Mouse (Mus musculus): ENCODE measurements at regions not wholly inside any gene's neighbourhood (a gene's known extent, or its start where the extent isn't known, plus 50 kb on each side); places are given as distances from the start of the nearest gene placed in this dataset.

DNA sequence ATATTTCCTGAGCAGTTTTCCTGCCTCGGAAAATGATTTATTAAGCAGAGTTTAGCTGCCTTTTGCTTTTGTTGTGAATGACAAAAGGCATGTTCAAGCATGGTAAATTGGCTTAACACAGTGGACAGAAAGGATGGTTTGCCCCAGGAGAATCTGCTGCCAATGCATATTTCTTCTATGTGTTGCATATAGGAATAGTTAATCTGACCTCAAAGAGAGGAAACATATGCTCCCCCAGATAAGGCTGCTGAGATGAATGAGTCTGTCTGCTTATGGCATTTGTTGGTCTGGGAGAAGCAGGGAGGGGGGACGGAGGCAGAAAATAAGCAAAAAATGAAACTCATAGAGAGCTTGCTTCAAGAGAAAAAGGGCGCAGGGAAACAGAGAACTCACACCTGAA is 638.9 kb downstream of the Stpg2 start:
- no peak for TF ChIP-seq POLR2AphosphoS5 (IDR thresholded peaks at IDR 0.05; ENCODE audit: insufficient replicate concordance, low read depth, low read length)
- no peak for TF ChIP-seq GATA2 (IDR thresholded peaks at IDR 0.05; ENCODE audit: borderline replicate concordance, low read depth, low read length)
- TF ChIP-seq GATA1 (IDR thresholded peaks at IDR 0.05; ENCODE audit: borderline replicate concordance, low read length): no peak
- TF ChIP-seq CTCF (IDR thresholded peaks at IDR 0.05; ENCODE audit: low read depth, low read length): no peak
- no peak for TF ChIP-seq TAL1 (conservative IDR thresholded peaks at IDR 0.05; ENCODE audit: low read depth, low read length)
- DNase-seq (ENCODE audit: low spot score): no peak
- peak; percentile 45 for ATAC-seq (ENCODE audit: extremely low read depth, insufficient number of reproducible peaks, low FRiP score, poor library complexity, severe bottlenecking)
- no peaks in the 10 kb centered on the region for H3K36me3 ChIP-seq (replicated peaks)
- no peaks in the 10 kb centered on the region for H3K27me3 ChIP-seq (ENCODE audit: insufficient read depth, low read length)
- H3K4me1 ChIP-seq (ENCODE audit: insufficient read depth, low read depth, low read length): peaks cover 5% of the 10 kb centered on the region; the same call in 1 of the 2 replicates
- H3K4me3 ChIP-seq (ENCODE audit: low read depth, low read length): no peak overlapping the region
- H3K9me3 ChIP-seq (replicated peaks): peaks cover 3% of the 10 kb centered on the region; the same call in 1 of the 2 replicates

DNA sequence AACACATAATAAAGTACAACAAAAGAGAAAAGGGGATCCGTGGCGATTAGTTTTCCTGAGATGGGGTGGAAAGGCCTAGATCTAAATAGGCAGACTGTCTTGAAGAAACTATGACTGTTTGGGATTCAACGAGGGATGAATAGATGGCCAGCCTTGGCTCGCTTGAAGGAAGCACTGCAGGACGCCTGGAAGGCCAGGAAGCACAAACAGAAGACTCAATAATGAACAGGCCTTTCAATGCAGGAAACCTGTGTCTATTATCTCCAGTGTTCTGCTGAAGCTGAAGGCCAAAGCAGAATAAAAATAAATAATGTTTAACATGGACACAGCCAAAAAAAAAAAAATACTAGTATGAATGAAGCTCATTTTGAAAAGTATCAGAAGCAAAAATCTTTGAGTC is 642.3 kb downstream of the Stpg2 start:
- peaks cover 5% of the 10 kb centered on the region; the same call in 1 of the 2 replicates for H3K4me1 ChIP-seq (ENCODE audit: insufficient read depth, low read depth, low read length)
- no peak for ATAC-seq (ENCODE audit: extremely low read depth, insufficient number of reproducible peaks, low FRiP score, poor library complexity, severe bottlenecking)
- DNase-seq (ENCODE audit: low spot score): no peak
- peaks cover 3% of the 10 kb centered on the region; the same call in 1 of the 2 replicates for H3K9me3 ChIP-seq (replicated peaks)
- TF ChIP-seq POLR2AphosphoS5 (IDR thresholded peaks at IDR 0.05; ENCODE audit: insufficient replicate concordance, low read depth, low read length) (no peak), TAL1 (conservative IDR thresholded peaks at IDR 0.05; ENCODE audit: low read depth, low read length) (no peak), CTCF (IDR thresholded peaks at IDR 0.05; ENCODE audit: low read depth, low read length) (no peak), GATA1 (IDR thresholded peaks at IDR 0.05; ENCODE audit: borderline replicate concordance, low read length) (no peak), GATA2 (IDR thresholded peaks at IDR 0.05; ENCODE audit: borderline replicate concordance, low read depth, low read length) (no peak)
- no peaks in the 10 kb centered on the region for H3K27me3 ChIP-seq (ENCODE audit: insufficient read depth, low read length)
- H3K36me3 ChIP-seq (replicated peaks): no peaks in the 10 kb centered on the region
- no peak overlapping the region for H3K4me3 ChIP-seq (ENCODE audit: low read depth, low read length)

DNA sequence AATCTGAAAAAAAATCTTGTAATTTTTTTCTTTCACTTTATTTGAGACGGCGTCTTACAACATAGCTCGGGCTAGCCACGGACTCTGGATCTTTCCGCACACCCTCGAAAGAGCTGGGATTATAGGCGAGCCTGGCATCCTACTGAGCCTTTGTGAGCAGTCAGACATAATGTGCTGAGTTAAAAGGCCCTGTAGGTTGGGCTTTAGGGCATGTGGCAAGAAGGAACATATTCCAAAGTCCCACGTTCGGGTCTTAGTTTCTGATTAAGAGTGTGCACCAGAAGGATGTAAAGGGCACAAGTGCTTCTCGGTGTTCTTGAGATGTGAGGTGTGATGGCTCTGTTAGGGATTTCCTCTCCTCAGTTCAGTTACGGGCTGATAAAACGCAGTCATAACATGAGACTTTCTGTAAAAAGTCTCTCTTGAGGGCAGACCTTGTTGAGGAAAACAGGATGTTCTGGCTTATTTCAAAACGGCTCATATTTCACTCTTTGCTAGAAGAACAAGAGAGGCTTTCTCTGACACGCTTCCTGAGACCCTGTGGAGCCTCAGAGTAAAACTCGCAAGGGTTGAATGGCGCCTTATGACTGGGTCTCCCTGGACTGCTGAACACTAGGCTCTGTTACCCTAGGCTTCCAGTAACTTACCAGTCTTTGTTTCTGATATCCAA is 654.6 kb downstream of the Stpg2 start:
- ATAC-seq (ENCODE audit: extremely low read depth, insufficient number of reproducible peaks, low FRiP score, poor library complexity, severe bottlenecking) (no peak), DNase-seq (ENCODE audit: low spot score) (no peak)
- Histone ChIP-seq H3K27me3 (ENCODE audit: insufficient read depth, low read length) (no peaks in the 10 kb centered on the region), H3K36me3 (replicated peaks) (no peaks in the 10 kb centered on the region), H3K4me3 (ENCODE audit: low read depth, low read length) (no peak overlapping the region), H3K9me3 (replicated peaks) (no peaks in the 10 kb centered on the region), H3K4me1 (ENCODE audit: insufficient read depth, low read depth, low read length) (peaks cover 2% of the 10 kb centered on the region; the same call in 1 of the 2 replicates)
- TF ChIP-seq CTCF (IDR thresholded peaks at IDR 0.05; ENCODE audit: low read depth, low read length) (no peak), POLR2AphosphoS5 (IDR thresholded peaks at IDR 0.05; ENCODE audit: insufficient replicate concordance, low read depth, low read length) (no peak), GATA1 (IDR thresholded peaks at IDR 0.05; ENCODE audit: borderline replicate concordance, low read length) (no peak), GATA2 (IDR thresholded peaks at IDR 0.05; ENCODE audit: borderline replicate concordance, low read depth, low read length) (no peak), TAL1 (conservative IDR thresholded peaks at IDR 0.05; ENCODE audit: low read depth, low read length) (no peak)

DNA sequence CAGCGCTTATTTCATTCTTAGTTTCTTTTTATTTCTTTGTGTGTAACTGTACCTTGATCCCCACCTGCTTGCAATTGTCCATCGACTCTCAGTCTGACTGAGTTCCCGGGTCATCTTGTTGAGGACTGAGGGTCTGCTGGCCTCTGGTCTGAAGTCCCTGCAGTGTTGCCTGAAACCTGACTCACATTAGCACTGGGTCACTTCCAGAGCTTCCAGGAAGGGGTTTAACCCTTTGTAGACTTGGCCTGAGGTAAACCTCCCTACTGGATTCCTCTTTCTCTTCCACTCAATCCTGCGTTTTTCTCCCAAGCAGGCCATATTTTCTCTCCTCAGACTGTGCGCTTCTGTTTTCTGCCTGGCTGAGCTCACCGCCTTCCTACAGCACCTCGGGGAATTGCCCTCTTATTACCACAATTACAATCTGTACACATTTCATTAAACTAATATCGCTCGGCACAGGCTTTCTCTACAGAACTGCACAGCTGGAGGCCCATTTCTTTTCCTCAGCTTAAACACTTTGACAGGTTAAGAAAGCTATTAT is 655.4 kb downstream of the Stpg2 start:
- H3K4me1 ChIP-seq (ENCODE audit: insufficient read depth, low read depth, low read length): peaks cover 2% of the 10 kb centered on the region; the same call in 1 of the 2 replicates
- TF ChIP-seq TAL1 (conservative IDR thresholded peaks at IDR 0.05; ENCODE audit: low read depth, low read length) (no peak), GATA1 (IDR thresholded peaks at IDR 0.05; ENCODE audit: borderline replicate concordance, low read length) (no peak)
- no peaks in the 10 kb centered on the region for H3K36me3 ChIP-seq (replicated peaks)
- no peak overlapping the region for H3K4me3 ChIP-seq (ENCODE audit: low read depth, low read length)
- ATAC-seq (ENCODE audit: extremely low read depth, insufficient number of reproducible peaks, low FRiP score, poor library complexity, severe bottlenecking) (no peak), DNase-seq (ENCODE audit: low spot score) (no peak)
- H3K27me3 ChIP-seq (ENCODE audit: insufficient read depth, low read length): no peaks in the 10 kb centered on the region
- H3K9me3 ChIP-seq (replicated peaks): no peaks in the 10 kb centered on the region

DNA sequence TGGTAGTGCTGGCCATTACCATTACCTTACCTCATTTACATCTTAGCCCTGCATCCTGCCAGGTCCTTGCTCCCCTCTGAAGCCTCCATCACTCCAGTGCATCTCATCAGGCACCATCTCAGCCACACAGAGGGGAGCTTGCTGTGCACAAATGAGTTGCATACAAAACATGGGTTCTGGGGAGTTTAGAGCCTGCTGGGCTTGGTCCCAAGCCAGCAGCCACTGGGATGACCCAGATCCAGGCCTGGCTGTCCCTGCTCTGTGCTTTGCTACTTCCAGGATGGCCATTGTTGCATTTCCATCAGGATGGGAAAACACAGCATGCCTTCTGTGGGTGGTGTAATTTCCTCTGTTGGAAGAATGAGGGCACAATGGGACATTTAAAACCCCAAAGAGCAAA is 660.8 kb downstream of the Stpg2 start:
- Histone ChIP-seq H3K9me3 (replicated peaks) (no peaks in the 10 kb centered on the region), H3K27me3 (ENCODE audit: insufficient read depth, low read length) (no peaks in the 10 kb centered on the region)
- no peak for ATAC-seq (ENCODE audit: extremely low read depth, insufficient number of reproducible peaks, low FRiP score, poor library complexity, severe bottlenecking)

DNA sequence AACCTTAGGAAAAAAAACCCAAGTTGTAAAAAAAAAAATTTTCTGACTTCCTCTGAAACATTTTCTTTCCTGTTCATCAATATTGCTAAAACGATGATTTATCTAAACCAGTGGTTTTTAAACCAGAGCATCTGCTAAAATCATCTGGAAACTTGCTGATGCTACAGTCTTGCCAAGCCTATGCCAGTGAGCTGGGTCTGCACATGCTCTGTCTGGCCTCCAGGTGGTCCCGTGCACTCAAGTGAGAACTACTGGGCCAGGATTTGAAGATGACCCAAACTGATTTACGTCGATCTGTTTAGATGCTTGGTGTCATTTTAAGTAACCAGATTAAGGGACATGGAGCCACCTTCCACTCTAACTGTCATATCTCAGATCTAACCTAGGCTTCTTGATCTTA is 661.5 kb downstream of the Stpg2 start:
- H3K4me1 ChIP-seq (ENCODE audit: insufficient read depth, low read depth, low read length): no peaks in the 10 kb centered on the region; the same call in 1 of the 2 replicates
- no peaks in the 10 kb centered on the region for H3K9me3 ChIP-seq (replicated peaks)
- ATAC-seq (ENCODE audit: extremely low read depth, insufficient number of reproducible peaks, low FRiP score, poor library complexity, severe bottlenecking): no peak
- DNase-seq (ENCODE audit: low spot score): no peak
- TF ChIP-seq GATA1 (IDR thresholded peaks at IDR 0.05; ENCODE audit: borderline replicate concordance, low read length) (no peak), POLR2AphosphoS5 (IDR thresholded peaks at IDR 0.05; ENCODE audit: insufficient replicate concordance, low read depth, low read length) (no peak), TAL1 (conservative IDR thresholded peaks at IDR 0.05; ENCODE audit: low read depth, low read length) (no peak)
- no peak overlapping the region for H3K4me3 ChIP-seq (ENCODE audit: low read depth, low read length)
- no peaks in the 10 kb centered on the region for H3K36me3 ChIP-seq (replicated peaks)
- H3K27me3 ChIP-seq (ENCODE audit: insufficient read depth, low read length): no peaks in the 10 kb centered on the region

More for the DNA sequence above, 660.8 kb downstream of the Stpg2 start:
- no peak for DNase-seq (ENCODE audit: low spot score)
- H3K4me3 ChIP-seq (ENCODE audit: low read depth, low read length): no peak overlapping the region
- H3K36me3 ChIP-seq (replicated peaks): no peaks in the 10 kb centered on the region
- no peak for TF ChIP-seq TAL1 (conservative IDR thresholded peaks at IDR 0.05; ENCODE audit: low read depth, low read length)
- H3K4me1 ChIP-seq (ENCODE audit: insufficient read depth, low read depth, low read length): no peaks in the 10 kb centered on the region; the same call in 1 of the 2 replicates

Measured in G1E (cell line).